Mouse (Mus musculus) ES-Bruce4 (cell line): ENCODE measurements at regions not wholly inside any gene's neighbourhood (a gene's known extent, or its start where the extent isn't known, plus 50 kb on each side); places are given as distances from the start of the nearest gene placed in this dataset.

Experiments used
- H3K27ac ChIP-seq: 2 replicates; pipeline ENCODE4 v1.5.1; 2012; ENCODE audit warnings: low read length, inconsistent platforms; ENCODE audit not compliant: insufficient read depth
- H3K27me3 ChIP-seq: 2 replicates; pipeline ENCODE4 v1.6.1; 2012; ENCODE audit warnings: mild to moderate bottlenecking, low read length, inconsistent platforms; ENCODE audit not compliant: control insufficient read depth, poor library complexity, insufficient read depth, severe bottlenecking
- H3K36me3 ChIP-seq: 2 replicates; pipeline ENCODE4 v1.6.1; 2012; ENCODE audit warnings: inconsistent platforms, mild to moderate bottlenecking, low read length, moderate library complexity; ENCODE audit not compliant: control insufficient read depth, poor library complexity, insufficient read depth, severe bottlenecking
- H3K4me1 ChIP-seq: one replicate; pipeline ENCODE4 v1.8.1; 2011; ENCODE audit warnings: low read length; ENCODE audit not compliant: control insufficient read depth, insufficient read depth
- H3K4me3 ChIP-seq: 2 replicates; pipeline ENCODE4 v1.5.1; 2011; ENCODE audit warnings: low read depth, mild to moderate bottlenecking, low read length
- H3K9ac ChIP-seq: 2 replicates; pipeline ENCODE4 v1.6.1; 2012; ENCODE audit warnings: low read depth, mild to moderate bottlenecking, inconsistent platforms; ENCODE audit not compliant: poor library complexity, severe bottlenecking
- H3K9me3 ChIP-seq: replicated peaks from 2 replicates; pipeline ENCODE4 v1.6.1; 2012; ENCODE audit warnings: mild to moderate bottlenecking, low read length, inconsistent platforms; ENCODE audit not compliant: control insufficient read depth, poor library complexity, insufficient read depth, severe bottlenecking
- CTCF ChIP-seq: IDR thresholded peaks from one replicate; pipeline ENCODE4 v1.8.1; 2011; ENCODE audit warnings: low read depth, low read length
- EP300 ChIP-seq: IDR thresholded peaks from 2 replicates; pipeline ENCODE4 v1.6.1; 2011; ENCODE audit warnings: low read depth, low read length; ENCODE audit not compliant: insufficient read depth
- POLR2A ChIP-seq: IDR thresholded peaks from one replicate; pipeline ENCODE4 v1.8.1; 2011; ENCODE audit warnings: low read length; ENCODE audit not compliant: insufficient read depth

DNA sequence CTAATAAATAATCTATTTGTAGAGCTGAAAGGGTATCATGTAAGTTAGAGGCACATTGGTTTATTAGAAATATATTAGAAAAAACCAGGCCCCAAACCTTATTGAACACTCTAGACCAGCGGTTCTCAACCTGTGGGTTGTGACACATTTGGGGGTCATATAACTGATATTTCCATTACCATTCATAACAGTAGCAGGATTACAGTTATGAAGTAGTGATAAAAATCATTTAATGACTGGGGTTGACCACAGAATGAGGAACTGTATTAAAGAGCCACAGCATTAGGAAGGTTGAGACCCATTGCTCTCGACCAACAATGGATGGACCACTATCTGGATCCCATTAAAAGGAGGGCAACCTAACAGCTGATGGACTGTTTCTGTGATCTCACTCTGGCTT, 92.8 kb upstream of the F13a1 start:
- Histone ChIP-seq H3K4me3 (no peak overlapping the region), H3K9ac (no peak overlapping the region), H3K27me3 (no peaks in the 10 kb centered on the region), H3K9me3 (no peaks in the 10 kb centered on the region), H3K27ac (no peak overlapping the region), H3K36me3 (no peaks in the 10 kb centered on the region), H3K4me1 (no peaks in the 10 kb centered on the region)
- TF ChIP-seq CTCF (no peak), EP300 (no peak), POLR2A (no peak)

DNA sequence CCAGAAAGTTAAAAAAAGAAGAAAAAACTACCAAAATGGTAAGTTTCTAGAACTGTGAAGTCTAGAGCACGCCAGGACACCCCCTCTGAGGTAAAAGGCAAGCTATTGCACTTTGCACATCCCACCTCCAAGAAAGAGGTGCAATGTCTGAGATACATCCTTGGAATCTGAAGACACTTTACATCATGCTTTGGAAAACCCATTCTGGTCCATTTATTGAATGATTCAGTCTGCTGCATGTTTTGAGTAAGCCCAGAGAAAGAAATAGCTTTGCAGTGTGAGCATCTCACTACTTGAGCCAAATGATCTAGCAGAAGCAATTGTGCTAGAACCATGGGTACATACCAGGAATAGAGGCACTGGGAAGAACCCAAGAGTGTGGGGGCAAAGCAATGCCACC, 85.1 kb upstream of the F13a1 start:
- Histone ChIP-seq H3K9me3 (no peaks in the 10 kb centered on the region), H3K27ac (no peak overlapping the region), H3K9ac (no peak overlapping the region), H3K4me3 (no peak overlapping the region), H3K4me1 (no peaks in the 10 kb centered on the region), H3K36me3 (no peaks in the 10 kb centered on the region), H3K27me3 (no peaks in the 10 kb centered on the region)
- TF ChIP-seq EP300 (no peak), POLR2A (no peak), CTCF (no peak)

DNA sequence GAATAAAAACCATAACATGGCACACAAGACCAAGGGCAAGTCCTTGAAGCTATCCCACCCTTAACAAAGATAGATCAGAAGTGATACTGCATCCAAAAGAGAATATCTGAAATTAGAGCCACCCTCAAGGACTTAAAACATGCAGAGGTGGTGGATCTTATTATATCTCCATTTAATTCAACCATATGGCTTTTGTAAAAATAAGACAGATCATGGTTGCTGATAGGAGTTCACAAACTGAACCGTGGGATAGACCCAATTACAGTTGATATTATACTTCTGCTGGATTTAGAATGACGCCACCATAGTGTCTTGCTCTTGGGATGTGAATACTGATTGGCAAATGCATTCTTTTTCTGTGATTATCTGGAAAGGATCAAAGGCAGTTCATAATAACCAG, 84.5 kb upstream of the F13a1 start:
- Histone ChIP-seq H3K27ac (no peak overlapping the region), H3K9me3 (no peaks in the 10 kb centered on the region), H3K27me3 (no peaks in the 10 kb centered on the region), H3K9ac (no peak overlapping the region), H3K4me3 (no peak overlapping the region), H3K36me3 (no peaks in the 10 kb centered on the region), H3K4me1 (no peaks in the 10 kb centered on the region)
- no peak for TF ChIP-seq CTCF
- no peak for TF ChIP-seq POLR2A

DNA sequence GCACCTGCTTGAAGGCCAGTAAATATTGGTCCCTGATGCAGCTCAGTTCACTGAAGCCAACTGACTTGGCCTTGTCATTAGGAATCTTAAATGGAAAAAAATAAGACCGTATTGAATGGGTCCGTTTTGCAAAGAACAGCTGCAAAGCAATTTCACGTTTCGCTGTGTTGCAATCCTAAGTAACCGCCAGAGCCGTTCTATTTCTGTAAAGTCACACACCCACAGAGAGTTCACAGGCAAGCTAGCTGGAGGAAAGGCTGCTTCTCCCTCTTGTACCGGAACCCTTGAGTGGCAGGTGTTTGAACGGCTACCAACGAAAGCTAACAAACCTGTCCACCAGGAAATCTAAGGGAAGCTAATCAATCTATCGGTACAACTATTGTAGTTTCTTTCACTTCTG, 80.6 kb upstream of the F13a1 start:
- Histone ChIP-seq H3K27ac (no peak overlapping the region), H3K4me3 (no peak overlapping the region), H3K9me3 (no peaks in the 10 kb centered on the region), H3K36me3 (no peaks in the 10 kb centered on the region), H3K9ac (no peak overlapping the region), H3K4me1 (no peaks in the 10 kb centered on the region), H3K27me3 (no peaks in the 10 kb centered on the region)
- TF ChIP-seq CTCF (no peak), EP300 (no peak), POLR2A (no peak)

DNA sequence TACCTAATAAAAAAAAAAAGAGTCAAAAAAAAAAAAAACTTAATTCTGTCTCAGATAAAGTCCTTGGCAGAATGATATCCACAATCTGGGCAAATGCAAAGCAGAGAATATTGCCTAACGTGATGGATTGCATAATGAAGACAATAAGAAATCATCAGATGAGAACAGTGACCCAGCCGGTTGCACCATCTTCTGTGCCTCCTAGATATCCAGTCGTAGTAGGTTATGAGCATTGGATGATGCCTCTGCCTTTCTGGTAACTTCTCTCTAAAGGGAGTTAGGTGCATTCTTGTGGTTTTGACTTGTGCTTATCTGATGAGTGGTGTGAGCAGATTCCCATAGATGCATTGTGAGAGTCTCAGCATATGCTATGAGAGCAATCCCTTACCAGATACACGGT, 71.6 kb upstream of the F13a1 start:
- TF ChIP-seq EP300 (no peak), POLR2A (no peak), CTCF (no peak)
- Histone ChIP-seq H3K36me3 (no peaks in the 10 kb centered on the region), H3K9ac (no peak overlapping the region)

DNA sequence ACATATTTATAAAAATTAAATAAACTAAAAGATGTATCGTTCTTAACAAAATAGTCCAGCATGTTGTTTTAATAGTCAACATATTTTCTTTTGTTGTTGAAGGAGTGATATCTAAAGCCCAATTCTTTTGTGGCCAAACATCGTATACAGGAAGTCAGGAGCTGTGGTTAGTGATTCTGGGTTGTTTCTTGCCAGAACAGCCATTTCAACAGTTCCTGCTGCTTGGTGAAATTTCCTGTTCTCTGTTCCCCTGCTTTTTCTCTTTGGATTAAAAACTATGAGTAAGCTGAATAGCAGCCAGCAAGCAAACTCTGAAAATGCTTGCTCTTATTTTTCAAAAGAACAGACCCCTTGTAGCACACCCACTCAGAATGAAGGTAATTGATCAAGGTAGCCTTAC, 70.2 kb upstream of the F13a1 start:
- TF ChIP-seq EP300: no peak
- no peak for TF ChIP-seq CTCF
- no peak for TF ChIP-seq POLR2A
- H3K4me3 ChIP-seq: no peak overlapping the region
- no peaks in the 10 kb centered on the region for H3K9me3 ChIP-seq
- H3K27ac ChIP-seq: no peak overlapping the region
- H3K9ac ChIP-seq: no peak overlapping the region
- H3K36me3 ChIP-seq: no peaks in the 10 kb centered on the region
- H3K27me3 ChIP-seq: no peaks in the 10 kb centered on the region
- no peaks in the 10 kb centered on the region for H3K4me1 ChIP-seq

More for the DNA sequence above, 71.6 kb upstream of the F13a1 start:
- Histone ChIP-seq H3K4me1 (no peaks in the 10 kb centered on the region), H3K4me3 (no peak overlapping the region), H3K9me3 (no peaks in the 10 kb centered on the region), H3K27ac (no peak overlapping the region), H3K27me3 (no peaks in the 10 kb centered on the region)

DNA sequence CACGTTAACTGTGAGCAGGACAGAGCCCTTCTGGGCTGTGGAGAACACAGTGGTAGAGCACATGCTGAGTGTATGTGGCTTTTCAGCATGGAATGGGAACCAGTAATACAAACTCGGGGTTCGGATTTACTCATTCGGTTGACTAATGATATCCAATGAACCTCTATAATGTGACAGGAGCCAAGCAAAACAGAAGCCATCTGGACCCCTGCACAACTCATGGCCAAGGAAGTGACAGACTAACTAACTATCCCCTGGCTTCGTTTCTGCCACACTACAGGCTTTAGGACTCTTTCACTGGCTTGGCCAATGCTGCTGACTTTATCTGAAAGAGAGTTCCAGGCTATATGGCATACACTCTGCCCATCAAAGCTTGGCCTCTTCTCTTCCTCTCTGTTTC, 64.3 kb upstream of the F13a1 start:
- Histone ChIP-seq H3K36me3 (no peaks in the 10 kb centered on the region), H3K27ac (no peak overlapping the region), H3K9me3 (no peaks in the 10 kb centered on the region), H3K4me1 (no peaks in the 10 kb centered on the region), H3K4me3 (no peak overlapping the region), H3K27me3 (no peaks in the 10 kb centered on the region), H3K9ac (no peak overlapping the region)
- TF ChIP-seq POLR2A: no peak
- no peak for TF ChIP-seq CTCF
- no peak for TF ChIP-seq EP300
